Mouse (Mus musculus) cerebellum, postnatal 25 days (tissue): ENCODE results near the gene Rasgrp3.
A peak's percentile ranks its signal among the peaks of the same experiment; 100 is the strongest.

Source experiments
- DNase-seq, 2 experiments: peaks; one replicate each; pipeline ENCODE4 v3.0.0; 2021; ENCODE audit warnings: mixed read lengths in 2 of 2

Rasgrp3 gene

GRCm38 (mm10) chr17:75505053-75505452 lies 69.4 kb downstream of the Rasgrp3 start:
- no peak for DNase-seq

- no peak for DNase-seq
Measured at GRCm38 (mm10) chr17:75506097-75506675, 70.5 kb downstream of the Rasgrp3 start.

GRCm38 (mm10) chr17:75506708-75507641 lies 71.3 kb downstream of the Rasgrp3 start:
- no peak for DNase-seq

GRCm38 (mm10) chr17:75509257-75509656 lies 73.6 kb downstream of the Rasgrp3 start:
- no peak for DNase-seq

GRCm38 (mm10) chr17:75516591-75516990 lies 80.9 kb downstream of the Rasgrp3 start:
- no peak for DNase-seq

- DNase-seq: no peak
Measured at GRCm38 (mm10) chr17:75518181-75518901, 82.6 kb downstream of the Rasgrp3 start.

- no peak for DNase-seq
Measured at GRCm38 (mm10) chr17:75519239-75519900, 83.7 kb downstream of the Rasgrp3 start.

- no peak for DNase-seq
Measured at GRCm38 (mm10) chr17:75521236-75521842, 85.6 kb downstream of the Rasgrp3 start.

- no peak for DNase-seq
Measured at GRCm38 (mm10) chr17:75522347-75523065, 86.8 kb downstream of the Rasgrp3 start.

- DNase-seq: no peak
Measured at GRCm38 (mm10) chr17:75523812-75524211, 88.1 kb downstream of the Rasgrp3 start.

GRCm38 (mm10) chr17:75526411-75526810 lies 90.7 kb downstream of the Rasgrp3 start:
- DNase-seq: no peak

- no peak for DNase-seq
Measured at GRCm38 (mm10) chr17:75529222-75529935, 93.7 kb downstream of the Rasgrp3 start.

GRCm38 (mm10) chr17:75532469-75532986 lies 96.8 kb downstream of the Rasgrp3 start:
- DNase-seq: no peak

GRCm38 (mm10) chr17:75534314-75535020 lies 98.8 kb downstream of the Rasgrp3 start:
- DNase-seq: peak in 1 of 2 experiments; percentile 15

- DNase-seq: no peak
Measured at GRCm38 (mm10) chr17:75535612-75536011, 99.9 kb downstream of the Rasgrp3 start.

- DNase-seq: peak in 1 of 2 experiments; percentile 33
Measured at GRCm38 (mm10) chr17:75536396-75537049, 100.8 kb downstream of the Rasgrp3 start.

- DNase-seq: no peak
Measured at GRCm38 (mm10) chr17:75537050-75537445, 101.4 kb downstream of the Rasgrp3 start.

- DNase-seq: no peak
Measured at GRCm38 (mm10) chr17:75538431-75538830, 102.7 kb downstream of the Rasgrp3 start.

GRCm38 (mm10) chr17:75539130-75539529 lies 103.4 kb downstream of the Rasgrp3 start:
- no peak for DNase-seq
